Mouse (Mus musculus) embryonic fibroblast, embryonic 13.5 days (primary cell): ENCODE results near the gene Ubald2. TPM values are rescaled to one million over a fixed set of nuclear protein-coding genes. Genes with fewer than 3 reads are reported as not detected.
A peak's percentile ranks its signal among the peaks of the same experiment; 100 is the strongest.
"Not testable (repeated sequence)": the region's sequence is repeated elsewhere in the genome, so short reads cannot be mapped to it uniquely, and the experiment has no call there.

Experiments
- H3K27ac ChIP-seq: 2 replicates; pipeline ENCODE4 v1.5.1; 2012; ENCODE audit warnings: low read length, control low read depth, inconsistent platforms; ENCODE audit not compliant: insufficient read depth
- H3K4me1 ChIP-seq: 2 replicates; pipeline ENCODE4 v1.6.1; 2011; ENCODE audit warnings: low read length; ENCODE audit not compliant: control insufficient read depth, insufficient read depth
- H3K4me3 ChIP-seq: 2 replicates; pipeline ENCODE4 v1.5.1; 2011; ENCODE audit warnings: mild to moderate bottlenecking, control low read depth, low read length; ENCODE audit not compliant: insufficient read depth
- CTCF ChIP-seq: IDR thresholded peaks from 2 replicates; pipeline ENCODE4 v1.5.1; 2011; ENCODE audit warnings: mild to moderate bottlenecking, control low read depth, low read length, moderate library complexity, borderline replicate concordance; ENCODE audit not compliant: insufficient read depth
- POLR2A ChIP-seq: IDR thresholded peaks from 2 replicates; pipeline ENCODE4 v1.6.1; 2011; ENCODE audit warnings: low read depth, mild to moderate bottlenecking, control low read depth, low read length, moderate library complexity
- polyA plus RNA-seq: library from polyadenylated mRNA; stranded (reverse); fragments of >200 nt; gene quantifications from 2 replicates; pipeline ENCODE4 v1.2.4, GENCODE M21; 2011; ENCODE audit warnings: low read depth; ENCODE audit not compliant: missing spikeins, insufficient read length

Ubald2 gene
- polyA plus RNA-seq, 1 experiment, result 57.3 TPM

GRCm38 (mm10) chr11:116397517-116398347 is 36.2 kb upstream of the Ubald2 start:
- TF ChIP-seq POLR2A, result no peak
- TF ChIP-seq CTCF, result no peak
- Histone ChIP-seq H3K4me3 (no peak overlapping the region), H3K4me1 (no peaks in the 10 kb centered on the region), H3K27ac (no peak overlapping the region)

- TF ChIP-seq CTCF, result no peak
- TF ChIP-seq POLR2A, result no peak
- Histone ChIP-seq H3K4me1 (no peaks in the 10 kb centered on the region), H3K27ac (no peak overlapping the region), H3K4me3 (no peak overlapping the region)
Observed at GRCm38 (mm10) chr11:116398348-116398677, 35.6 kb upstream of the Ubald2 start.

- H3K27ac ChIP-seq, result no peak overlapping the region
- H3K4me1 ChIP-seq, result no peaks in the 10 kb centered on the region
- H3K4me3 ChIP-seq, result no peak overlapping the region
- TF ChIP-seq POLR2A (no peak), CTCF (no peak)
Observed at GRCm38 (mm10) chr11:116400560-116400959, 33.3 kb upstream of the Ubald2 start.

- TF ChIP-seq POLR2A, result no peak
- TF ChIP-seq CTCF, result no peak
- H3K4me3 ChIP-seq, result no peak overlapping the region
- H3K27ac ChIP-seq, result no peak overlapping the region
- H3K4me1 ChIP-seq, result no peaks in the 10 kb centered on the region
Observed at GRCm38 (mm10) chr11:116405601-116406000, 28.3 kb upstream of the Ubald2 start.

GRCm38 (mm10) chr11:116406231-116406728 is 27.6 kb upstream of the Ubald2 start:
- H3K4me3 ChIP-seq, result no peak overlapping the region
- no peak overlapping the region for H3K27ac ChIP-seq
- TF ChIP-seq POLR2A (no peak), CTCF (no peak)
- H3K4me1 ChIP-seq, result no peaks in the 10 kb centered on the region

GRCm38 (mm10) chr11:116409008-116409407 is 24.9 kb upstream of the Ubald2 start:
- TF ChIP-seq CTCF, result no peak
- no peak for TF ChIP-seq POLR2A
- no peak overlapping the region for H3K4me3 ChIP-seq
- H3K4me1 ChIP-seq, result no peaks in the 10 kb centered on the region
- H3K27ac ChIP-seq, result no peak overlapping the region

GRCm38 (mm10) chr11:116410415-116410814 is 23.5 kb upstream of the Ubald2 start:
- not testable (repeated sequence) for H3K27ac ChIP-seq, H3K4me3 ChIP-seq, H3K4me1 ChIP-seq

- Histone ChIP-seq H3K4me1 (peaks cover 2% of the 10 kb centered on the region), H3K4me3 (peak overlapping the region; percentile 69)
- TF ChIP-seq CTCF (no peak), POLR2A (no peak)
Observed at GRCm38 (mm10) chr11:116411582-116411981, 22.3 kb upstream of the Ubald2 start.

GRCm38 (mm10) chr11:116412028-116412827 is 21.7 kb upstream of the Ubald2 start:
- Histone ChIP-seq H3K27ac (no peak overlapping the region), H3K4me1 (peaks cover 3% of the 10 kb centered on the region), H3K4me3 (peak overlapping the region; percentile 69)
- TF ChIP-seq CTCF, result no peak
- no peak for TF ChIP-seq POLR2A

More at GRCm38 (mm10) chr11:116411582-116411981, 22.3 kb upstream of the Ubald2 start:
- H3K27ac ChIP-seq, result no peak overlapping the region
